Mouse (Mus musculus) ES-Bruce4 (cell line): Measurements from ENCODE around the gene Filip1.

Source experiments
- CTCF ChIP-seq: IDR thresholded peaks from one replicate; pipeline ENCODE4 v1.8.1; 2011; ENCODE audit warnings: low read depth, low read length
- EP300 ChIP-seq: IDR thresholded peaks from 2 replicates; pipeline ENCODE4 v1.6.1; 2011; ENCODE audit warnings: low read depth, low read length; ENCODE audit not compliant: insufficient read depth

DNA sequence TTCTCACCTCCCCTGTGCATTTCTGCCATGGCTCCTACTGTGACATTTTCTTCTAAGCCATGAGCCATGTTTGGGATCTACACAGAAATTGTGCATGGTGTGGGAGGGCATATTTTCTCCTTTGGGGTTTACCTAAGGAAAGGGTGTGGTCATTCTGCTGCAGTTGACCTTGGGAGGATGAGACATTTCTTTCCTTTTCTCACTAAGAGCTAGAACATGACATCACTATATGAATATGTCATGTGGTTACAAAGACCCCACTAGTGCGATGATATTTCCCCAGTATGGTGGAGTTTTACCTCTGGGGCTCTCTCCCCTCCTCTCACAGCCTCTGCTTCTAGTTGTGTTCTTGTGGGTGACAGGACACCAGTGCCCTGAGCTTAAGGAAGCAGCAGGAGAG is 22.9 kb downstream of the Filip1 start:
- no peak for TF ChIP-seq EP300
- TF ChIP-seq CTCF = no peak
